Mouse (Mus musculus): ENCODE measurements at regions not wholly inside any gene's neighbourhood (a gene's known extent, or its start where the extent isn't known, plus 50 kb on each side); places are given as distances from the start of the nearest gene placed in this dataset.

- TF ChIP-seq CTCF (conservative IDR thresholded peaks at IDR 0.05; ENCODE audit: insufficient read depth, insufficient read length, low read depth, low read length) (no peak), POLR2A (IDR thresholded peaks at IDR 0.05; ENCODE audit: low read depth, low read length) (no peak)
Measured at GRCm38 (mm10) chr8:34496751-34497150, 385.2 kb upstream of the Gm10131 start.
